Mouse (Mus musculus) lung, postnatal 14 days (tissue): ENCODE results near the gene Cript.
"Not testable (repeated sequence)": the region's sequence is repeated elsewhere in the genome, so short reads cannot be mapped to it uniquely, and the experiment has no call there.

Experiments
- DNase-seq: peaks from one replicate; pipeline ENCODE4 v3.0.0; 2021

Cript gene

DNA sequence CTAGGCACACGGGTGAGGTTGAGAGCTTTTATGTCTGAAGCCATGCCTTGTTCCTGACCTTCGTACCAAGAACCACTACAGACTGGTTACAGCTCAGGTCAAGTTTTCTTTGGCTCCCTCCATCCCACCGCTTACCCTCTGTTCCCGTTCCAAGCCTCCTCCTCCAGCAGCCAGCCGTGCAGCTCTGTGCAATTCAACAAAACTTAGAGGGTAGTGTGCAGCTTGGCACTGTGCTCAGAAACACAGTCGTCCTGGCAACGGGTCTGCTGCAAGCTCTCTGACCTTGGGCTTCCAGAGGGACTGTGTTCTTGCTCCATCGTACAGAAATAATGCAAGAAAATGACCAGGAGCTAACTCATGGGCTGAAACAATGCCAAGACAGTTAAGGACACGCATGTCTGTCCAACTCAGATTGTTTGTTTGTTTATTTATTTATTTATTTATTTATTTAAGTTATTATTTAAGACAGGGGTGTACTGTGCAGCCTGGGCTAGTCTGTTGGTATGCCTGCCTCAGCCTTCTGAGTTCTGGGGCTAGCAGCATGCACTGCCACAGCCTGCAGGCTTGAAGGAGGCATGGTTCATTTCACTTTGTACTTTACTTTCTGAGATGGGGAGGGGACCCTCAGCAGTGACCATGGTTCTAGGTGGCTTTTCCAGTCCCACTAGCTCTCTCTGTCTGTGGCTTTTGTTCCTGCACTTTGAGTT lies 25.3 kb downstream of the Cript start:
- DNase-seq = no peak

DNA sequence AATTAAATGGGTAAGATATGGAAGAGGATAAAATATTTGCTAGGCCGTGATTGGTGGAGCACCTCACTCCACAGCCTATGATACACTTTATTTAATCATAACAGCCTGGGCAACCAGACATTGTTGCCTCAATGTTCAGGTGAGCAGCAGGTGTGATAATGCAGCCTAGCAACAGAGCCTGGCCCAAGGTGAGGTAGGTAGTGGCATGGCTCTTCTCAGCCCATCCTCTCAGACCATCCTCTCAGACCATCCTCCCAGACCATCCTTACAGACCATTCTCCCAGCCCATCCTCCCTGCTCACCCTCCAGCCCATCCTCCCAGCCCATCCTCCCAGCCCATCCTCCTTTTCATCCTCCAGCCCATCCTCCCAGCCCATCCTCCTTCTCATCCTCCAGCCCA lies 26.3 kb downstream of the Cript start:
- DNase-seq = no peak

DNA sequence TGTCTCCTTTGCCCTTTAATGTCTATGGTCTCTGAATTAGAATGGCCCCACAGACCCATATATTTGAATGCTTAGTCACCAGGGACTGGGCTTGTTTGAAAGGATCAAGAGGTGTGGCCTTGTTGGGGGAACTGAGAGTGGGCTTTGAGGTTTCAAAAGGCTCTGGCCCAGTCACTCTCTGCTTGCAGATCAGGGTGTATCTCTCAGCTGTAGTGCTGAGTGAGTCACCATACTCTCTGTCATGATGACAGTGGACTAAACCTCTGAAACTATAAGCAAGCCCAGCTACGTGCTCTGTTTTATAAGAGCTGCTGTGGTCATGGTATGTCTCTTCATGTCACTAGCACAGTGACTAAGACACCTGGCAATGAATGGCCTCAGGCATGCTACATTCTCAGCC lies 27.1 kb downstream of the Cript start:
- DNase-seq = no peak

DNA sequence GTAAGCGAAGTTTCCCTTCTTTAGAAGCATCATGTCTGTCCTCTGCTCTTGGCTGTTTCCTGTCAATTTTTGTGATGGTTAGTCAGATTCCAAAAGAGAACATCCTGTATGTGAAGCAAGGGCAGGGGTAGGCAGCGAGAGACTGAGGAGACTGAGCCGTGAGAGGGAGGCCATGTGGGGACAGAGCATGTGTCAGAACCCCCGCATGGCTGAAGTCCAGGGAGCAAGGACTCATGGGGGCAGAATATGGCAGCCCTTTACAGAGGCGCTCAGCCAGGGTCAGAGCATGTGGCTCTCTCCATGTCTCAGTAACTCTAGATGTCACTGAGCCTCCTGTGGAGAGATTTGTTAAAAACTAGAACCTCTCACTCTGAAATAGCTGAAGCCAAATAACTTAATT lies 28.6 kb downstream of the Cript start:
- DNase-seq = no peak

DNA sequence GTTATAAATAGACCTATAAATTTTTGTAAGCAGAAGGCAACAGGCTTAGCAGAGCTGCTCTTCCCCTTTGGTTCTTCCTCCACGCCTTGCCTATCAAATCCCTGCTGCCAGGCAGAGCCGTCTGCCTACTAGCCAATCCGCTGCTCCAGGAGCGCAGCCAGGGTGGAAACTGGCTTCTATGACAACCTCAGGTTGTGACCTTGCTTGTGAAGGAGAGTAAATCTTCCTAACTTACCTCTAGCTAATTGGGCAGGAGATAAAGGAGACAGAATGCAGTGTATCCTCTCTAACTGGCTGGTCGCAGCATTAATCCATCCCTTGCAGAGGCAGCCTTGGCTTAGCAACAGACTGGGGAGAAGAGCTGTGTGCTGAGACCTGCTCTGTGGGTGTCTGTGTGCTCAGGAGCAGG lies 29.7 kb downstream of the Cript start:
- no peak for DNase-seq

DNA sequence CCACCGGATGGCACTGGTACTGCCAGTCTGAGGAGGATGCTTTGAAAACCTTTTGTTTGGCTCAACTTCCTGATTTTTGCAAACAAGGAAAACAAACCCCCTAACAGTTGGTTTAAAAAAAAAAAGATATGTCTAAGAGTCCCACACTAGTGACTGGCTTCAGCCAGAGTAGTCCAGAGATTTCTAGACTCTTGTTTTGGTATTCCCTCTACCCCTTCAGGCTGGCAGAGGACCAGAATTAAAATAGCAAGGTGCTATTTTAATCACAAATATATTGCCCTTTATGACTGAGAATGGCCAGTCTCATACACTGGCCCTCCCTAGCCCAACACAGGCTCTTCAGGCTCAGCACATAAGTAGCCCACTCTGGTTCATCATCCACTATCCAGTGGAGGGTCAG lies 30.3 kb downstream of the Cript start:
- DNase-seq = no peak

DNA sequence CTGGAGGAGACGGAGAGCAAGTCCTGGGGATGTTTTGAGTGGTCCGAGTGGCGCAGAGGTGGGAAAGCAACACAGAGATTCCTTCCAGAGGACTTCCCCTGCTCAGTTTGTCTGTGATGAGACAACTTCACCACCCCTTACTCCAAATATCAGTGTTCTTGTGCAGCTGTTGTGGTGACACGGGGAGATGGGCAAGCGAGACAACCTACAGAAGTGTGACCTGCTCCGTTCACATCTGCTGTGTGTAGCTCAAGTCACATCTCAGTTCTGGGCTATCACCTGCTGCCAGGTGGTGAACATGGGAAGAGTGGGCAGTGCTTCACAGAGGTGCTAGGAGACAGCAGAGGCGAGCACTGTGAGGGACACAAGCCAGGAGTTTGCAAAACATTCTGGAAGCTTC lies 31.4 kb downstream of the Cript start:
- DNase-seq = no peak

DNA sequence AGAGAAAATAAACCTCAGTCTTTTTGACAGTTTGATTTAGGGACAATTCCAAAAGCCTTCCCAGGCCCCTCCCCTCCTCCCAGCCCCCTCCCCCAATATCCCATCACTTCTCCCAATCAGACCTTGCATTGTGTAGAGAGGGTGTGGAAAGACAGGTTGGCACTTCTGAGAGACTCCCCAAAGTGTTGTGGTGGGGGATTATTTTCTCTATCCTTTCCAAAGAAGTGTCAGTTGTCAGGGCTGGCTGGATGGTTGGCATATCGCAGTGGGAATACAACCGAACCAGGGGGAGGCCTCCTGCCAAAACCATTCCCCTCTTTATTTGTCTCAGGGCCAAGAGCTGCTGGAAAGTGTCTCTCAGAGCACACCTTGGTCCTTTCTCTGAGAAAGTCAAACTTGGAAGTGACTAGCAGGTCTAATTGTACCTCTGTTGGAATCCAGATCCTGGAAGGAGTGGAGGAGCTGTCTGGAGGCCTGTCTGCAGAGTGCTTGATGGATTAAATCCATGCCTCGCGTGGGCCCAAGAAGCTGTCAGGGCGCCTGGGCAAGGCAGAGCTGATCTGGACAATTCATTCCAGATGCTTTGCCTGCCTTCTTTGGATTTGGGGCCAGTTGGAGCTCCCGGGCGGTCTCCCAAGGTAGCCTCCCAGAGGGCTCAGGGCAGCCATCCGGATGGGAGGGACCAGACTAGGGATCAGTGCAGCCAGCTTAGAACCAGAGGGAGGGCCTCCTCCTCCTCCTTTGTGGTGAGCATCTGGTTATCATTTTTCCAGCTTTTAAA lies 32.3 kb downstream of the Cript start:
- DNase-seq = no peak

DNA sequence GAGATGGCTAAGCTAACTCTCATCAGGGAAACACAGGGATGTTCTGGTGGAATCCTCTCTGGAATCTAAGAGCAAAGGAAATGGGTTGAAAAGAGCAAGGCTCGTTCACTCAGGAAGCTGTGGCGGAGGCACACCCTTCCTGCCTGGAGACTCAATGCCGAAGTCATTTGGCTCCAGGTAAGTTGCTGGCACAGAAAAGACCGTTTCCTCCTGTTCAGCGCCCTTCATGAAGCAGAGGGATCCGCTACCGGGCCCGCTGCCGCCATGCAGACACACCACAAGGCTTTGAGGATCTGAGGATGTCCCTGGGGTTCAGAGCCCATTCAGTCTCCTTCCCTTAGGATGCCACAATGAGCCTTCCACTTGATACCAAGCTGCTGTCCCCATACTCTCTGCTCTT lies 37.3 kb downstream of the Cript start:
- DNase-seq = no peak

DNA sequence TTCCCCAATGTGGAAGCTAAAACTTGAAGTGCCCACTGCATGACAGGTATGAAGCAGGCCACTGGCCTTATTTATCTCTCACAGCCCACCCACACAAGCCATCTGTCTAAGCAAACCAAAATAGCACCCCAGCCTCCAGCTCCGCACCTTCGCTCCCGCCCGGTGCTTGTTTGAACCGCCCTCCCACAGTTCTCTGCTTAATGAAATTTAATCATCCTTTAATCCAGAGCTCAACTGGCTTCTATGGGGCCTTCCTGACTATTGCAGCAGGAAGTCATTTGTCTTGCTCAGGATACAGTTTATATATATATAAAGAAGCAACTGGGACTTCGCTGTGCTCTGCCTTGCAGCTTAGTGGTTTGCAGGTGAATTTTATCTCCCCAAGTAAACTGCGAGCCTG lies 38.1 kb downstream of the Cript start:
- no peak for DNase-seq

DNA sequence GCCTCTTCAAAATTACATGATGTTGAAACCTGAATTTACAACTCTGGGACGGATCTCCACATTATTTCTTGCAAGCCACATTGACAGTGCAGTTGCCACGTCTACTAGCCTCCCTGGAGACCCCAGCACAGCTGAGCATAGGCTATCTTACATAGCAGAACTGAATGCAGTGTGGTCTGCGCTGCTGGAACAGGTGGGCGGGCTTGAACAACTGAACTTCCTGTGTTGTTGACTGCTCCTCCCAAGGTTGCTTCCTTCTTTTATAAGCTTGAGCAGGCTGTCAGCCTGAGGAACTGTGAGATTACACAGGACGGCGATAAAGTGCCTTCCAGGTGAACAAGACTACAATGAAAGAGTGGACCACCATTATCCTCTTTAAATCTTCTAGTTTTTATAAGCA lies 38.6 kb downstream of the Cript start:
- DNase-seq = no peak

DNA sequence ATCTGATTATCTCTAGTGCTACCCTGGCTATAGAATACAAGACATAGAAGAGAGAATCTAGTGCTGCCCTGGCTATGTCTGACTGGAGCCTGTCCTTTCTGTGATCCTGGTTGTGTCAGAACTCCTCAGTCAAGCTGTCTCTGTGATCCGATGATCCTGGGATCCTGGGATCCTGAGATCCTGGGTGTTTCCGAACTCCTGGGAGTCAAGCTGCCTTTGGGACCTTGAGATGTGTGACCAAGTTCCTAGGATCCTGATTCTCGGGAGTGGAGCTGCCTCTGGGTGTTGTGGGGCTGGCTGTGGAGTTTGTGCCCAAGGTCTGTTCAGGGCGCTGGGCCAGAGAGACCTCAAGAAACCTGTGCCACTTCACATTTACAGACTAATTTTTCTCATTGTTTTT lies 43.6 kb downstream of the Cript start:
- DNase-seq = no peak

DNA sequence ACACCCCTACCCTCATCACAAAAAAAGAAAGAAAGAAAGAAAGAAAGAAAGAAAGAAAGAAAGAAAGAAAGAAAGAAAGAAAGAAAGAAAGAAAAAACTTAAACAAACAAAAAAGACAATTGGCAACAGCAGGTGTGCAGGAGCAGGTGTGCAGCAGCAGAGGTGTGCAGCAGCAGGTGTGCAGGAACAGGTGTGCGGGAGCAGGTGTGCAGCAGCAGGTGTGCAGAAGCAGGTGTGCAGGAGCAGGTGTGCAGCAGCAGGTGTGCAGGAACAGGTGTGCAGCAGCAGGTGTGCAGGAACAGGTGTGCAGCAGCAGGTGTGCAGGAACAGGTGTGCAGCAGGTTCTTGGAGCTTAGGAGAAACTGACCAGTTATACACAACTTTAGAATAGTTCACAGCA lies 46.8 kb downstream of the Cript start:
- DNase-seq = not testable (repeated sequence)

DNA sequence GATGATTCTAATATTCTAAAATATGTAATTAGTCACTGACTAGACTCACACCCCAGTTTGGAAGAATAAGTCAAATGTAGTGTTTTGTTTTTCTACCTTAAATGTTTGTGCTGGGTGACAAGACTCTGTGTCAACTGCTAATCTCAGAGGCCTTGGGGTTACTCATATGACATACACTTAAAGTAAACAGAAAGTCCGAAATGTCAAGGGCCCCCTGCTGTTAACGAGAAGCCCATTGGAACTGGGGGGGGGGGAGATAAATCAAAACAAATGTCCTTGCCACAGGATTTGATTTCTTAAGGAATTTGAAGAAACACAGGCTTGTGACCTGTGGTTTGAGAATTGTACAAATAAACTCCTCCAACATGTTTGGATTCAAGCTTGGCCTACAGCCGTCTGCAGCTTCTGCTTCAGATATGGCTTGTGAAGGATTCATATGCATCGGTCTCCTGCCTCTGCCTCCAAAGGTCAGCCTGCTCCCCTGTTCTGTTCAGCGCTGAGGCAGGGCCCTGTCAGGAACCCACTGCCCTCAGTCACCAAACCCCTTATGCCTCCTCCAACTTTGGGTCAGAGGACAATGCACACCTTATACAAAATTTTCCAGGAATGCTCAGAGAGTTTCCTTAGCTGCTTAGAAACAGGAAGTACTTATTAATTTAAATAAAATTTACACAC lies 47.6 kb downstream of the Cript start:
- no peak for DNase-seq

DNA sequence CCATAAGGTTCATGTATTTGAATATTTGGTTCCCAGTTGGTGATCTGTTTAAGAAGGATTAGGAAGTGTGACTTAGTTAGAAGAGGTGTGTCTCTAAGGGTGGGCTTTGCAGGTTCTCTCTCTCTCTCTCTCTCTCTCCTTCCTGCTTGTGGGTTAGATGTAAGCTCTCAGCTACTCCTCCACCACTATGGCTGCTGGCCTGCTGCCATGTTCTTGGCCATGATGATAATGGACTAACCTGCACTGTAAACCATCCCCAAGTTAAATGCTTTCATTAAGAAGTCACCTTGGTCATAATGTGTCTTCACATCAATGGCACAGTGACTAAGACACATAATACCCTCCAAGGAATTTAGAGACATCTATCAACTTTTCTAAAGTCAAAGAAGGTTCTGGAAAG lies 48.1 kb downstream of the Cript start:
- DNase-seq = no peak

DNA sequence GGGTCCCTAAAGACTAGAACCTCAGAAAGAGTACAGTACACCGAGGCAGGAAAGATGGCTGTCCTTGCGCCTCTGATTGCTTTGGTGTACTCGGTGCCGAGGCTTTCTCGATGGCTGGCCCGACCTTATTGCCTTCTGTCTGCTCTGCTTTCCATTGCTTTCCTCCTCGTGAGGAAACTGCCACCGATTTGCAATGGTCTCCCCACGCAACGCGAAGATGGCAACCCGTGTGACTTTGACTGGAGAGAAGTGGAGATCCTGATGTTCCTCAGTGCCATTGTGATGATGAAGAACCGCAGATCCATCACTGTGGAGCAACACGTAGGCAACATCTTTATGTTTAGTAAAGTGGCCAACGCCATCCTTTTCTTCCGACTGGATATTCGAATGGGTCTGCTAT lies 52.9 kb downstream of the Cript start:
- not testable (repeated sequence) for DNase-seq

DNA sequence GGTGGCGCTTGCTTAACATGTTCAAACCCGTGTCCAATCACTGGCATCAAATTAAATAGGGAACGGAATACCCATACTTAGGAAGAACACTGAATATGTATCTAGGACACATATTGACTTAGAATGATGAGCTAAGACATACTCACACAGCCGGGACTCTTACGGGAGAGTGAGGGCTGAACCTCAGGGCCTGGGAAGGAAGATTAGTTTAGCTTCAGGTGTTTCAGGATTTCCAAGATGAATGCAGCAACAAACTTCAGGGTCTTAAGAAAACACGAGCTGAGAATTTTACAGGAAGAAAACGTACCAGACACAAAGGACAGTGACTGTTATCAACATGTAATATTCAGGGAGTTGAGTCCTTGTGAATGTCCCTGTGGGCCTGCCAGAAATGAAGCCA lies 55.4 kb downstream of the Cript start:
- no peak for DNase-seq

DNA sequence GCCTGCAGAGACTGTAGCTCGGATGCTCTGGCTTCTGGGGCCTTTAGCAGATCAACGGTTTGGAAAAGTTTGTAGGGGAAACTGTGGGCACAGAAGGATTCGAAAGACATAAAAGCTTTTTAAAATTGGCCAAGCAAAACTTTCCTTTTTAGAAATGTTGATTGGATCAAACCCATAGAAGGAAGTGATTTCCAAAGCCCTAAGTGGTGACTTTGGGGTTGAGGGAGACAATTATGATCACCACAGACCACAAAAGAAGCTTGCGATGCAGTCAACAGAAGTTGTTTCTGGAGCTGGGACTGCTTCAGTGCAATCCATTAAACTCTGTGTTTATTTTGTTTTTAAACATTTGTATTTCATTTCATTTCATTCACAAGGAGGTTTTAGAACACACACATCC lies 57.2 kb downstream of the Cript start:
- no peak for DNase-seq

DNA sequence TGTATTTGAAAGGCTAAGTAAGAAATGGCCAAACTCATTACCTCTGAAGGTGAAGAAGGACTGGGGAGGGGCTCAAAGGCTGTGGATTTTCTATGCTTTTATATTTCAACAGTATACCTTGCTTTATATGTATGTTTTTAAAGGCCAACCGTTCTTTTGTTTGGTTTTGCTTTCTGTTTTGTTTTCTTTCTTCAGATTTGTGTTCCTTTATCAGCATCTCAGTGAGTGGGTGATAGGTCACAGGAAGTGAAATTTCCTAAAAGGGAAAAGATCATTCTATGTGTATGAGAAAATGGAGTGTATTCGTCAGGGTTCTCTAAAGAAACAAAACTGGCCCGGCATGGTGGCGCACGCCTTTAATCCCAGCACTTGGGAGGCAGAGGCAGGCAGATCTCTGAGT lies 58.3 kb downstream of the Cript start:
- no peak for DNase-seq
